Mouse (Mus musculus): ENCODE measurements around the gene Megf6. TPM values are rescaled to one million over a fixed set of nuclear protein-coding genes. Genes with fewer than 3 reads are reported as not detected.

Megf6 gene
- polyA plus RNA-seq, 1 experiment from 2014 or later, result 5.0 TPM

GRCm38 (mm10) chr4:154279481-154279880 lies 109.0 kb downstream of the Megf6 start:
- no peak overlapping the region for H3K9ac ChIP-seq (replicated peaks; ENCODE audit: low read depth, low read length)

GRCm38 (mm10) chr4:154283671-154284070 lies 113.1 kb downstream of the Megf6 start:
- H3K4me2 ChIP-seq (ENCODE audit: low read depth, low read length), result no peak overlapping the region
- H3K9me3 ChIP-seq (ENCODE audit: control insufficient read depth, low read length), result no peaks in the 10 kb centered on the region
- no peak overlapping the region for H3K9ac ChIP-seq (replicated peaks; ENCODE audit: low read depth, low read length)
- ATAC-seq (ENCODE audit: low read depth), result no peak
- H3K27me3 ChIP-seq (ENCODE audit: control insufficient read depth, insufficient read depth, low read length), result no peaks in the 10 kb centered on the region
- H3K36me3 ChIP-seq (ENCODE audit: control insufficient read depth, insufficient read depth, low read length), result no peaks in the 10 kb centered on the region
- H3K4me3 ChIP-seq (ENCODE audit: low read depth, low read length), result no peak overlapping the region
- no peaks in the 10 kb centered on the region for H3K4me1 ChIP-seq (ENCODE audit: control insufficient read depth, insufficient read depth, low read length)
- WGBS, result 71% methylated on average over 7 of the region's 7 CpGs
- no peak overlapping the region for H3K27ac ChIP-seq (ENCODE audit: low read depth, low read length)

More at GRCm38 (mm10) chr4:154279481-154279880, 109.0 kb downstream of the Megf6 start:
- no peak overlapping the region for H3K4me3 ChIP-seq (ENCODE audit: low read depth, low read length)
- WGBS, result 87% methylated on average over 9 of the region's 9 CpGs
- H3K27me3 ChIP-seq (ENCODE audit: control insufficient read depth, insufficient read depth, low read length), result no peaks in the 10 kb centered on the region
- H3K36me3 ChIP-seq (ENCODE audit: control insufficient read depth, insufficient read depth, low read length), result no peaks in the 10 kb centered on the region
- H3K4me1 ChIP-seq (ENCODE audit: control insufficient read depth, insufficient read depth, low read length), result no peaks in the 10 kb centered on the region
- no peak for ATAC-seq (ENCODE audit: low read depth)
- no peak overlapping the region for H3K27ac ChIP-seq (ENCODE audit: low read depth, low read length)
- no peak overlapping the region for H3K4me2 ChIP-seq (ENCODE audit: low read depth, low read length)
- no peaks in the 10 kb centered on the region for H3K9me3 ChIP-seq (ENCODE audit: control insufficient read depth, low read length)

- Histone ChIP-seq H3K9ac (replicated peaks; ENCODE audit: low read depth, low read length) (no peak overlapping the region), H3K4me1 (ENCODE audit: control insufficient read depth, insufficient read depth, low read length) (no peaks in the 10 kb centered on the region), H3K4me3 (ENCODE audit: low read depth, low read length) (no peak overlapping the region), H3K36me3 (ENCODE audit: control insufficient read depth, insufficient read depth, low read length) (no peaks in the 10 kb centered on the region), H3K27me3 (ENCODE audit: control insufficient read depth, insufficient read depth, low read length) (peaks cover 1% of the 10 kb centered on the region), H3K9me3 (ENCODE audit: control insufficient read depth, low read length) (no peaks in the 10 kb centered on the region), H3K27ac (ENCODE audit: low read depth, low read length) (no peak overlapping the region), H3K4me2 (ENCODE audit: low read depth, low read length) (no peak overlapping the region)
- whole genome bisulfite sequencing, result 71% methylated on average over 4 of the region's 4 CpGs
- no peak for ATAC-seq (ENCODE audit: low read depth)
Observed at GRCm38 (mm10) chr4:154293735-154294201, 123.2 kb downstream of the Megf6 start.

- H3K27ac ChIP-seq (ENCODE audit: low read depth, low read length), result no peak overlapping the region
- no peak overlapping the region for H3K4me3 ChIP-seq (ENCODE audit: low read depth, low read length)
- no peaks in the 10 kb centered on the region for H3K4me1 ChIP-seq (ENCODE audit: control insufficient read depth, insufficient read depth, low read length)
- no peak overlapping the region for H3K4me2 ChIP-seq (ENCODE audit: low read depth, low read length)
- H3K9me3 ChIP-seq (ENCODE audit: control insufficient read depth, low read length), result no peaks in the 10 kb centered on the region
- H3K27me3 ChIP-seq (ENCODE audit: control insufficient read depth, insufficient read depth, low read length), result peaks cover 5% of the 10 kb centered on the region
- no peak overlapping the region for H3K9ac ChIP-seq (replicated peaks; ENCODE audit: low read depth, low read length)
- no peaks in the 10 kb centered on the region for H3K36me3 ChIP-seq (ENCODE audit: control insufficient read depth, insufficient read depth, low read length)
- ATAC-seq (ENCODE audit: low read depth), result no peak
- 49% methylated on average over 8 of the region's 8 CpGs for WGBS
Observed at GRCm38 (mm10) chr4:154294262-154294731, 123.8 kb downstream of the Megf6 start.

GRCm38 (mm10) chr4:154297761-154298160 lies 127.2 kb downstream of the Megf6 start:
- Histone ChIP-seq H3K27me3 (ENCODE audit: control insufficient read depth, insufficient read depth, low read length) (peaks cover 23% of the 10 kb centered on the region), H3K4me2 (ENCODE audit: low read depth, low read length) (no peak overlapping the region), H3K4me1 (ENCODE audit: control insufficient read depth, insufficient read depth, low read length) (peaks cover 8% of the 10 kb centered on the region), H3K36me3 (ENCODE audit: control insufficient read depth, insufficient read depth, low read length) (no peaks in the 10 kb centered on the region), H3K9me3 (ENCODE audit: control insufficient read depth, low read length) (no peaks in the 10 kb centered on the region), H3K9ac (replicated peaks; ENCODE audit: low read depth, low read length) (no peak overlapping the region), H3K27ac (ENCODE audit: low read depth, low read length) (no peak overlapping the region), H3K4me3 (ENCODE audit: low read depth, low read length) (no peak overlapping the region)
- WGBS, result 39% methylated on average over 9 of the region's 9 CpGs
- ATAC-seq (ENCODE audit: low read depth), result no peak

- Histone ChIP-seq H3K9me3 (ENCODE audit: control insufficient read depth, low read length) (no peaks in the 10 kb centered on the region), H3K9ac (replicated peaks; ENCODE audit: low read depth, low read length) (0 out of 2 replicates have a peak overlapping the region, but pooled peaks have one; percentile 32), H3K4me1 (ENCODE audit: control insufficient read depth, insufficient read depth, low read length) (peaks cover 8% of the 10 kb centered on the region), H3K27ac (ENCODE audit: low read depth, low read length) (no peak overlapping the region), H3K36me3 (ENCODE audit: control insufficient read depth, insufficient read depth, low read length) (no peaks in the 10 kb centered on the region), H3K4me3 (ENCODE audit: low read depth, low read length) (peak overlapping the region; percentile 34), H3K27me3 (ENCODE audit: control insufficient read depth, insufficient read depth, low read length) (peaks cover 23% of the 10 kb centered on the region), H3K4me2 (ENCODE audit: low read depth, low read length) (peak overlapping the region; percentile 72)
- ATAC-seq (ENCODE audit: low read depth), result no peak; the same call in 1 of the 2 replicates
- 2% methylated on average over 47 of the region's 66 CpGs for WGBS
Observed at GRCm38 (mm10) chr4:154299541-154300271, 129.2 kb downstream of the Megf6 start.

GRCm38 (mm10) chr4:154301466-154301881 lies 130.9 kb downstream of the Megf6 start, which contains the start of gene Arhgef16:
Arhgef16 (minus strand) TSS chr4:154301676.
- no peak within 1 kb of the TSS for H3K9ac ChIP-seq (replicated peaks; ENCODE audit: low read depth, low read length)
- no peak within 1 kb of the TSS for H3K4me2 ChIP-seq (ENCODE audit: low read depth, low read length)
- no peak within 1 kb of the TSS for H3K27ac ChIP-seq (ENCODE audit: low read depth, low read length)
- 27% methylated on average over 7 of the region's 7 CpGs for WGBS
- peaks cover 8% of the 10 kb centered on the region for H3K4me1 ChIP-seq (ENCODE audit: control insufficient read depth, insufficient read depth, low read length)
- no peaks in the 10 kb centered on the region for H3K36me3 ChIP-seq (ENCODE audit: control insufficient read depth, insufficient read depth, low read length)
- peaks cover 23% of the 10 kb centered on the region for H3K27me3 ChIP-seq (ENCODE audit: control insufficient read depth, insufficient read depth, low read length)
- no peaks in the 10 kb centered on the region for H3K9me3 ChIP-seq (ENCODE audit: control insufficient read depth, low read length)
- peak; percentile 58; the same call in 1 of the 2 replicates for ATAC-seq (ENCODE audit: low read depth)
- no peak within 1 kb of the TSS for H3K4me3 ChIP-seq (ENCODE audit: low read depth, low read length)

- no peaks in the 10 kb centered on the region for H3K9me3 ChIP-seq (ENCODE audit: control insufficient read depth, low read length)
- no peak overlapping the region for H3K4me2 ChIP-seq (ENCODE audit: low read depth, low read length)
- 94% methylated on average over 2 of the region's 2 CpGs for WGBS
- H3K9ac ChIP-seq (replicated peaks; ENCODE audit: low read depth, low read length), result no peak overlapping the region
- ATAC-seq (ENCODE audit: low read depth), result no peak
- H3K4me3 ChIP-seq (ENCODE audit: low read depth, low read length), result no peak overlapping the region
- H3K27me3 ChIP-seq (ENCODE audit: control insufficient read depth, insufficient read depth, low read length), result no peaks in the 10 kb centered on the region
- H3K27ac ChIP-seq (ENCODE audit: low read depth, low read length), result no peak overlapping the region
- no peaks in the 10 kb centered on the region for H3K36me3 ChIP-seq (ENCODE audit: control insufficient read depth, insufficient read depth, low read length)
- H3K4me1 ChIP-seq (ENCODE audit: control insufficient read depth, insufficient read depth, low read length), result no peaks in the 10 kb centered on the region
Observed at GRCm38 (mm10) chr4:154309131-154309530, 138.6 kb downstream of the Megf6 start.

- Histone ChIP-seq H3K27me3 (ENCODE audit: control insufficient read depth, insufficient read depth, low read length) (no peaks in the 10 kb centered on the region), H3K4me3 (ENCODE audit: low read depth, low read length) (no peak overlapping the region), H3K4me2 (ENCODE audit: low read depth, low read length) (no peak overlapping the region), H3K9ac (replicated peaks; ENCODE audit: low read depth, low read length) (no peak overlapping the region), H3K36me3 (ENCODE audit: control insufficient read depth, insufficient read depth, low read length) (no peaks in the 10 kb centered on the region), H3K27ac (ENCODE audit: low read depth, low read length) (no peak overlapping the region), H3K9me3 (ENCODE audit: control insufficient read depth, low read length) (no peaks in the 10 kb centered on the region), H3K4me1 (ENCODE audit: control insufficient read depth, insufficient read depth, low read length) (no peaks in the 10 kb centered on the region)
- ATAC-seq (ENCODE audit: low read depth), result no peak
- WGBS, result 83% methylated on average over 9 of the region's 9 CpGs
Observed at GRCm38 (mm10) chr4:154310576-154311262, 140.2 kb downstream of the Megf6 start.

All from neural tube, embryonic 14.5 days (tissue).